Mouse (Mus musculus) hematopoietic stem cell, adult 5-6 weeks (primary cell): ENCODE results near the gene Zfp213. TPM values are rescaled to one million over a fixed set of nuclear protein-coding genes. Genes with fewer than 3 reads are reported as not detected.
A peak's percentile ranks its signal among the peaks of the same experiment; 100 is the strongest.
"Not testable (repeated sequence)": the region's sequence is repeated elsewhere in the genome, so short reads cannot be mapped to it uniquely, and the experiment has no call there.

Experiments used
- ATAC-seq, 2 experiments: fragments of 125-278 bp in 1 of 2; replicated peaks in 1 of 2; 2 replicates each; pipeline ENCODE4 v1.8.0; 2016 to 2017; ENCODE audit warnings: inconsistent platforms in 2 of 2, mild to moderate bottlenecking in 2 of 2, moderate number of reproducible peaks in 2 of 2, low read depth in 1 of 2, moderate TSS enrichment in 1 of 2; ENCODE audit not compliant: low FRiP score in 2 of 2, poor library complexity in 2 of 2, severe bottlenecking in 2 of 2, insufficient read depth in 1 of 2, low TSS enrichment in 1 of 2
- total RNA-seq: library from RNA; stranded (forward); fragments of 172-1452, 232-1000 nt; gene quantifications from 2 replicates; pipeline ENCODE4 v1.2.3, GENCODE M21; 2017

Zfp213 gene
- total RNA-seq, 1 experiment from 2014 or later: 11.4 TPM

GRCm38 (mm10) chr17:23537554-23538255 is 26.3 kb downstream of the Zfp213 start:
- no peak for ATAC-seq

GRCm38 (mm10) chr17:23535046-23535788 is 28.8 kb downstream of the Zfp213 start:
- peak; percentile 51 to 66 for ATAC-seq

GRCm38 (mm10) chr17:23533591-23534490 is 30.2 kb downstream of the Zfp213 start:
- ATAC-seq: peak; percentile 49 to 64; a peak in 3 of 4 replicates

- ATAC-seq: not testable (repeated sequence)
Measured at GRCm38 (mm10) chr17:23531408-23531807, 32.6 kb downstream of the Zfp213 start.

GRCm38 (mm10) chr17:23522941-23523732 is 40.9 kb downstream of the Zfp213 start:
- 0 out of 4 replicates have a peak, but pooled peaks of 1 of the 2 experiments have one; percentile 62 for ATAC-seq

GRCm38 (mm10) chr17:23518701-23519423 is 45.2 kb downstream of the Zfp213 start:
- peak in 1 of 2 experiments; percentile 36; a peak in 1 of 4 replicates for ATAC-seq

Other genes starting within 250 kb of the Zfp213 start
- gene Vmn2r115, start 220.5 kb downstream of the Zfp213 start, total RNA-seq: not detected in 2 replicates
- not detected in 2 replicates for gene Vmn2r116, start 179.6 kb downstream of the Zfp213 start, total RNA-seq
- gene Vmn2r117, start 84.5 kb downstream of the Zfp213 start, total RNA-seq: not detected in 2 replicates
- gene Zfp13, start 35.2 kb upstream of the Zfp213 start, total RNA-seq: 0.25 TPM in 1 of 2 replicates, not detected in the other
- not detected in 2 replicates for gene Zscan10, start 36.6 kb upstream of the Zfp213 start, total RNA-seq
- 2.7 and 5.2 TPM in 2 replicates for gene Mmp25, start 81.0 kb upstream of the Zfp213 start, total RNA-seq
- gene Bicdl2, start 96.3 kb upstream of the Zfp213 start, total RNA-seq: not detected in 2 replicates
- 32.0 and 33.6 TPM in 2 replicates for gene Hcfc1r1, start 109.4 kb upstream of the Zfp213 start, total RNA-seq
- gene Thoc6, start 109.6 kb upstream of the Zfp213 start, total RNA-seq: 34.0 and 48.2 TPM in 2 replicates
- gene Tnfrsf12a, start 113.2 kb upstream of the Zfp213 start, total RNA-seq: 6.3 and 24.1 TPM in 2 replicates
- gene Cldn6, start 115.0 kb upstream of the Zfp213 start, total RNA-seq: not detected in 2 replicates
- gene Cldn9, start 119.8 kb upstream of the Zfp213 start, total RNA-seq: not detected in 2 replicates
- not detected in 2 replicates for gene 1520401A03Rik, start 158.5 kb upstream of the Zfp213 start, total RNA-seq
- 13.9 and 14.3 TPM in 2 replicates for gene Pkmyt1, start 162.1 kb upstream of the Zfp213 start, total RNA-seq
- 2.3 and 3.4 TPM in 2 replicates for gene Paqr4, start 176.6 kb upstream of the Zfp213 start, total RNA-seq
- gene Kremen2, start 181.6 kb upstream of the Zfp213 start, total RNA-seq: not detected in 2 replicates
- 26.3 and 33.2 TPM in 2 replicates for gene Flywch1, start 207.4 kb upstream of the Zfp213 start, total RNA-seq
- gene Flywch2, start 221.8 kb upstream of the Zfp213 start, total RNA-seq: 6.3 and 9.1 TPM in 2 replicates
- 133 and 212 TPM in 2 replicates for gene Srrm2, start 226.3 kb upstream of the Zfp213 start, total RNA-seq